Mouse (Mus musculus): ENCODE measurements around the gene Tdgf1. TPM values are rescaled to one million over a fixed set of nuclear protein-coding genes. Genes with fewer than 3 reads are reported as not detected.
A peak's percentile ranks its signal among the peaks of the same experiment; 100 is the strongest.

The Tdgf1 gene
- total RNA-seq, 4 experiments from 2014 or later = not detected

DNA sequence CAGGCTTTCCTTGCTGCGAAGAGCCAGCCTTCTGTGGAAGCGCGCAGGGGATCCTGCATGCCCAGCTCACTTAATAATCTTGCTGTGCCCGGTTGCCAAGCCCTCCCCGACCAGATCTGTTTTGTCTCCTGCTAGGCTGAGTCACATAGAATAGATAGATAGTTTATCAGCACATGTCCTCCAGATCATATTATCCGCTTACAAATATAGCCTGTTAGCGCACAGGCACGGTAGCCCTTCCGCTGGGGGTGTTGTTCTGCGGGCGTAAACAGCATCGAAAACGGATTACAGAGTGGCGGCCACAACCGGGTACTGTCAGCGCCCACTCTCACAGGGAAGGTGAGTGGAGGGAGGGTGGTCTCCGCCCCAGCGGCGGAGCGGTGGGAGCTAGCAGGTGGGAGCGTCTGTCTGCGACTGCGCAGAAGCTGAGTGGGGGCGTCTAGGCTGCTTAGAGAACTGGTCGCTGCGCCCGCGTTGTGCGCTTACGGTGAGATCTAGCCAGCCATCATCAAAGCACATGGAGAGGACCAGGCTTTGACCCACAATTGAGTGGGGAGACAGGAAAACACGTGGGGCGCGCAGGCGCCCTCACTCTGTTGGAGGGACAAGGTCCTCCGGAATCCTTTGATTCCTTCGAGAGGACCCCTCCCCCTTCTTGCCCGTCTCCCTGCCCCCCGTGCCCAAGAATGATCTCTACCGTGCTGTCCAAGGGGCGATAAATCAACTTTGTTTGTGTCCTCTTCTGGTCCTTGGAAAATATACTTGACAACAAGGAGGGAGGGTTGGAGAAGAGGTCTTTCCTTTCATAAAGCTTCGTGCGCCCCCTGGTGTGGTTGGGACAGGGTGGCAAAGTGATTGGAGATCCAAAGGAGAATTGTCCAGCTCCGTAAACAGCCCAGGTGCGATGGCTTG is 7.8 kb upstream of the Tdgf1 start:
- DNase-seq (ENCODE audit: low spot score) = peak; percentile 69

DNA sequence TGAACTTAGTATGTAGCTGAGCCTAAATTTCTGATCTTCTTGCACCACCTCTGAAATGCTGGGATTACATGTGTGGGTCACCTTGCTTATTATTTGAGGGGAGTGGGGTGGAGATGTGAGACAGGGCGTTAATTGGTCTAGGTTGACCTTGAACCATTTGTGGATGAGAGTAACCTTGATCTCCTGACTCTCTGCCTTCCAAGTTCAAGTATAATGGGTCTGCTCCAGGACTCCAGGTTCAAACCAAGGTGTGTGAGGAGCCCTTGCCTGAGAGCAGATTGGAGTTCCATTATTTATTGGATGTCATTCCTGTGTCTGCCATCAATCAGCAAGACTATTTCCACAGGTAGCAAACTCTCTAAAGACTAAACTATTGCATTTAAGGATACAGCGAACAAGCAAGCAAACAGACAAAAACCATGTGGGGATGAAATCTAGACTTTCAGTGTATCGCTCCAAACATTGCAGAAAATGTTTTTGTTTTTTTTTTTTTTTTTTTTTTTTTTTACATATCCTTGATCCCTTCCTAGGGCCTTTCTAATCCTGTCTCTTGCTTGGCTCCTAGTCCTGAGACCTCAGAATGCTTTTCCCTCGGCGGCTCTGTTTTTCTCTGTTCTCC is 7.1 kb upstream of the Tdgf1 start:
- no peak for DNase-seq (ENCODE audit: low spot score)

DNA sequence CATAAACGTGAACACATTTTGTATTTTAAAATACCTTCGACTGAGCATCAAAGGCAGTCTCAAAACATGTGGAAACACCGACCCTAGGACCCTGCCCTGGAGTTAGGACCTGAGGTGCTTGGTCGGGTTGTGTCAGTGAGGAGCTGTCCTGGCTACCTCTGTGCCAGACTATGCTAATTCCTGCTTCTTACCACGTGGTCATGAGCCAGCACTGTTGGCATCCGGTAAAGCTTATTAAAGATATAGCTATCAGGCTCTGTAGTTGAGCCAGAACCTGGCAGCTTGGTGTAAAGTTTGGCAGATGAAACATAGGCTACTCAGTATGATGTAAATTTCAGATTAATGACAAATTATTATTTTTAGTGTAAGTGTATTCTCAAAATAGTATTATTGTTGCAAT is 6.4 kb upstream of the Tdgf1 start:
- DNase-seq (ENCODE audit: low spot score) = no peak

GRCm38 (mm10) chr9:110951866-110952265 is 5.9 kb upstream of the Tdgf1 start:
- DNase-seq (ENCODE audit: low spot score) = no peak

DNA sequence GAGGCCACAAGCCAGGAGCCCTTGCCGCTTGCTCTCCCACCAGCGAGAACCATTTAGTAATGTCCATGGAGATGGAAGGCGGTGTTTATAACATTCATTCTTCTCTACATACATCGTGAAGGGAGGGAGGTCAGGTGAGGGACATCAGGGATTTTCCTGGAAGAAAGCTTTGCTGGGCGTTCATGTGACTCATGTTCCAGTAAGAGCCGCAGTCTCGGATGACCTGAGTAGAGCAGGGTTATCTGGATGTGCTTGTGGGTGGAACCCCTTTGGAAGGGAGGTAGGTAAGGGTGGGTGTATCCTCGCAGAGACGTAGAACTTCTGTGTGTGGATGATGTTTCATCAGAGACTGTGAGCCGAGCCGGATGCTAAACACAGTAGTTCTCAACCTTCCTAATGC is 5.4 kb upstream of the Tdgf1 start, which contains the start of gene Lrrc2:
TSS of gene Lrrc2 (plus strand) at position 149 of the 400 bp plus-strand sequence.
- no peak for DNase-seq (ENCODE audit: low spot score)

DNA sequence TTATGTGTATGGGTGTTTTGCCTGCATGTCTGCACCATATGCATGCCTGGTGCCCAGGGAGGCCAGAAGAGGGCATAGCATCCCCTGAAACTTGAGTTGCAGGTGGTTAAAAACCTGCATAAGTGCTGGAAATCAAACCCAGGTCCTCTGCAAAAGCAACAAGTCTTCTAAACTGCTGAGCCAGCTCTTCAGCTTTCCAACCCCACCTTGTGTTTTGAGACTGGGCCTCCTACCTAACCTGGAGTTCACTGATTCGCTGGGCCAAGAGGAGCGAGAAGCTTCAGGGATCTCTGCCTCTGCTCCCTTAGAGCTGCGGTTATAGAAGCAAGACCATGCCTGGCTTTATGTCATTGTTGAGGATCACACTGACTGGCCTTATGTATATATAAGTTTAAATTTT is 4.2 kb upstream of the Tdgf1 start:
- no peak for DNase-seq (ENCODE audit: low spot score)

- no peak for DNase-seq (ENCODE audit: low spot score)
Observed at GRCm38 (mm10) chr9:110948813-110949310, 2.9 kb upstream of the Tdgf1 start.

- DNase-seq (ENCODE audit: low spot score) = no peak
Observed at GRCm38 (mm10) chr9:110947900-110948299, 1.9 kb upstream of the Tdgf1 start.

- DNase-seq (ENCODE audit: low spot score) = no peak
Observed at GRCm38 (mm10) chr9:110947261-110947661, 1.3 kb upstream of the Tdgf1 start.

DNA sequence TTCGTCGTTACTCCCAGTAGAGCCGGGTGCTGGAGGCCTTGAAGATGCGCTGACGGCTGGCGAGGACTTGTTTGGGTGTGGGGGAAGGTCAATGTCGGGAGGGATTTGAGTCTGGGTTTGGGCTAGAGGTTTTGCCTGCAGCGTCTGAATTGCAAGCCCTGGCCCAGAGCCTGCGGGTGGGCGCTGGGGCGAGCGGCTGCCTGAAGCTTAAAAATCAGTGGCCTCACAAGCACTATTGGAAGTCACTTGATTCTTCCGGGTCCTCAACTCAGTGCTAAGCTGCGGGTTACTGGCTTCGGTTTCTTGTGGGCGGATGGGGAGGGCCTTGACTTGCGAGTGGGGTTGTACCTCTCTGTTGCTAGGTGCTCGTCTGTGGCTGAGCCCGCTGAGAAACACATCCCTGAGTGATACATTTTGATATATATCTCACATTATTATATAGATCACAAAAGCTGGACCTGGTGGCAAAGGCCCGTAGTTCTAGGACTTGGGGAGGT is 638 bp upstream of the Tdgf1 start:
- no peak for DNase-seq (ENCODE audit: low spot score)

DNA sequence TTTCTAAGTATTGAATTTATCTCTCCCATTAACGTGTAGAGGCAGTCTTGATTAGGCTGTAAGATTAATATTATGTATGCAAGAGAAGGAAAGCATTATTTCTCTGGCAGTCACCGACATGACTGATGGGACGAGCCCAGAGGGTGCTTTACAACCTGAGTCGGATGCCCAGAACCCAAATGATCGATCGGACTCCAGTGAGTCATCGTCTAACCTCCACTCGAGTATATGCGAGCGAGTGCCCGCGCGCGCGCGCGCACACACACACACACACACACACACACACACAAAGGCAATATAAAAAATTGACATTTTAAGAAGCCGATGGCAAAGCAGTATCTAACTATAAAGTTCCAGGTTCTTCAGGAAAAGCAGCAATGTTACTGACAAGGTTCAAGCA is 615 bp downstream of the Tdgf1 start:
- DNase-seq (ENCODE audit: low spot score) = no peak

DNA sequence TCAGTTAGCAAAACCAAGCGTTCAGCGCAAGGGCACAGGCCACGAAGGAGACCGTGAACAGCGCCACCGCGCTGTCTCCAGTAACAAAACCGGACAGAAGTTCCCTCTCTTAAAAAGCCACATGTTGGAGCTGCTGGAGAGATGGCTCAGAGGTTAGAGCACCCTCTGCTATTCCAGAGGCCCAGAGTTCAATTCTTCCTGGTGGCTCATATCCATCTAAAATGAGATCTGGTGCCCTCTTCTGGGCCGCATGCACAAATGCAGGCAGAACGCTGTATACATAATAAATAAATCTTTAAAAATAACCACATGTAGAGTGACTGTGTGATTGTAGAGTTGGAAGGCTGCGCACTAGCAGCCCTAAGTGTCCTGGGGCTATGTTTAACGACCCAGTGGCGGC is 1.7 kb downstream of the Tdgf1 start:
- no peak for DNase-seq (ENCODE audit: low spot score)

DNA sequence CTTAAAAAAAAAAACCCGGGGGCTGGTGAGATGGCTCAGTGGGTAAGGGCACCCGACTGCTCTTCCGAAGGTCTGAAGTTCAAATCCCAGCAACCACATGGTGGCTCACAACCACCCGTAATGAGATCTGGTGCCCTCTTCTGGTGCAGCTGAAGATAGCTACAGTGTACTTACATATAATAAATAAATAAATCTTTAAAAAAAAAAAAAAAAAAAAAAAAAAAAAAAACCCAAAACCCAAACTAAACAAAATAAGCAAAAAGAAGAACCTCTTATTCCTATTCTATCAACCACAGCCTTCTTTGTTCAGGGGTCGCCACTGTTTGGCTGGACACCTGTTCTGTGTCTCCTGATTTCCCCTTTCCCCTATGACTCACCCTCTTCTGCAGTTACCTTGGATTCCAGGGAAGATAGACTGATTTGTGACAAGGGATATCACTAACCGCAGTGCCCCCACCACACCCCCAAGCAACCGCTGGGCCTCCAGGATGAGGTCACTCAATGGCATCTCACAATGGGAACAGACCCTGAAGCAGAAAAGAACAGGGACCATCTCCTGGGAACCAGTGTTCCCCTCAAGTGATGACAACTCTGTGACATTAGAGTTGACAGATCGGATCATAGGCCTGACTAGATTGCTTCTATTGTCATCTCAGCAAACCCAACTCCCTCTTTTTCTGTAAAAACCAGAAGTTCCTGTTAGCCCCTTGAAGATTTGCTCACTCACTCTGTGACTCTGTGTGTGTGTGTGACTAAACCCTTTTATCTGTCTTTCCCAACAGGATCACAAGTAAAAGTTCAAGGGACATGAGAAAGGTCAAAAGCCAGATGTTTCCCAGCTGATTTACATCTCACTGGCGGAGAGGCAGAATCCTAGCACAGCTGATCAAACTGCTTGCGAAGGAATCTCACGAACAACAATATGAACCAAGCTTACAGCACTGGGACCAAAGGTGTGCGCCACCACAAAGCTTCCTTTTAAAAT is 8.2 kb downstream of the Tdgf1 start:
- no peak for DNase-seq (ENCODE audit: low spot score)

- peak; percentile 72 for DNase-seq (ENCODE audit: low spot score)
Observed at GRCm38 (mm10) chr9:110935941-110936340, 10.0 kb downstream of the Tdgf1 start.

DNA sequence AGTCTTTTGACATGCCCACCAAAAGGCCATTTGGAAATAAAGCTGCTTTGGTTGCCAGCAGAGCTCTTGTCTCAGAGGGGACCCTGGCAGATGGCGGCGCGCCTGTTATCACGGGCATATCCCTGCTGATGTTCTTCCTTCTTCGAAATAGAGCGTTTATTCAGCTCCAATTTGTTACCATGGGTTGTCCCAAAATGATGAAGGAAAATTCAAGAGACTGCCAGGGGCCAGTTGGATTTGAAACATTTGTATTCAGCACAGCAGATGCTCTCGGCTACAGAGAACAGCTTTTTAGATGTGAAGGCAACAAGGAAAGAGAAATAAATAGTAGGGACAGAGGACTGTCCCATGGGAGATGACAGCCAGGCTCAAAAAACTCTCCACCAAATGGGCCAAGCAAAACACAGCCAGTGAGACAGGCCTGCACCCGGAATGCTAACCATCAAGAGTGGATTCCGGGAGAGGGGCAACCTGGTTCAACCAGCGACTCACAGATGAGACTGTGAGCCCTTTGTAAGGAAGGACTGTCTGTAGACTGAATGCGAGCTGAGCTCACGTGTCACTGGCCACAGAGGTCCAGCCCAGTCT is 12.0 kb downstream of the Tdgf1 start:
- peak; percentile 40 for DNase-seq (ENCODE audit: low spot score)

- DNase-seq (ENCODE audit: low spot score) = no peak
Observed at GRCm38 (mm10) chr9:110931573-110931972, 14.4 kb downstream of the Tdgf1 start.

- DNase-seq (ENCODE audit: low spot score) = peak; percentile 62
Observed at GRCm38 (mm10) chr9:110922759-110923158, 23.2 kb downstream of the Tdgf1 start.

DNA sequence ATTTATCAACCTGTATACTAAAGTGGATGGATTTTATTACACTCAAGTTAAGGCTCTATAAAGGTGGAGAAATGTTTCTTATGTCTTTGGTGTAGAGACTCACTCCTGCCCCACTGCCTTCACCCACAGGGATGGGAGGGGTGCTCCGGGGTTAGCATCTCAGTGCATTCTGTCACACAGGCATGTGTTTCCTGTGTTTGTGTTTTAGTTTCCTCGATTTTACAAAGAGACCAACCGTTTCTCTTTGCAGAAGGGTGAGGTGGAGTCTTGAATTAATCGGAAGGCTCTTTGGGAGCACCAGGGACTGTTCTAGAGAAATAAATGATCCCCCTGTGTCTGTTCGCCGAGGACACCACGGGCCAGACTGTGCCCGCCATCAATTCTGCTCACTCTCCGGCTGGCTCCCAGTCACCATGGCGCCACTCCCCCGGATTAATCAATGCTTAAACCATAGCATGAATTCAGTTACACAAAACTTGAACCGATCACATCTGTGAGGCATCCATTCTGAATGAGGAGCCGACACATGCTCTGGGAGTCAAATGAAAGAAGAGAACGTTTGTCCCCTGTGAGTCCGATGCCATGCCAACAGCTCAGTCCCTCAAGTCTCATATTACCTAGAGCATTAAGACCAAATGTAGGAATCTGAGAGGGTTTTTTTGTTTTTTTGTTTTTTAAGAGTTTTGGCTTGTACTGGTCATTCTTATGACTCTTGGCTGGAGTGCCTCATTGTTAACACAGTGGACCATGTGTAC is 25.1 kb downstream of the Tdgf1 start:
- DNase-seq (ENCODE audit: low spot score) = peak; percentile 40

DNA sequence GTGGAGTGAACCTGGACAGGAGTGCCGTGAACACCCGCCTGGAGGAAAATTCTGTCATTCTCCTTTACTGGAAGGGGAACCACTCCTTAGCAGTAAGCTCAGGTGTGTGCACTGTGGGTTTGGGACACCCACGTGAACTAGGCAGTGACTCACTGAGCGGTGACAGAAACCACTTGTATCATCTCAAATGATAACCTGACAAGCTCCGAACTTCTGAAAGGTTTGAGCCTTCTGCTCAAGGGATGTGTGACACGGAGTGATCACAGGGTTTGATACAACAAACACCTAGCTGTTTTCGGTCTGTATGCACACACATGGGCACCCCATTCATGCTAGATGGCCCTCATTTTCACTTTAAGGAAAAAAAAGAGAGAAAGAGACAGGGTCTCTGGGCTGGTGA is 29.2 kb downstream of the Tdgf1 start, which contains the start of gene Fam240a:
TSS of gene Fam240a (minus strand) at position 76 of the 400 bp plus-strand sequence.
- no peak for DNase-seq (ENCODE audit: low spot score)

- DNase-seq (ENCODE audit: low spot score) = no peak
Observed at GRCm38 (mm10) chr9:110915466-110915865, 30.5 kb downstream of the Tdgf1 start.
